Mouse (Mus musculus) hindlimb bud, embryonic 11.5 days (tissue): ENCODE data around the gene Gm11634.

Experiments
- DNase-seq: peaks from one replicate; pipeline ENCODE4 v3.0.0-alpha.2; 2012; ENCODE audit warnings: low read depth, low spot score; ENCODE audit errors: extremely low spot score

Gene Gm11634

GRCm38 (mm10) chr11:101568421-101568820, 30.6 kb downstream of the Gm11634 start:
- DNase-seq: no peak

GRCm38 (mm10) chr11:101562391-101562790, 36.7 kb downstream of the Gm11634 start:
- DNase-seq: no peak

- DNase-seq: no peak
Measured at GRCm38 (mm10) chr11:101556954-101557353, 42.1 kb downstream of the Gm11634 start.

GRCm38 (mm10) chr11:101556541-101556940, 42.5 kb downstream of the Gm11634 start:
- DNase-seq: no peak

- DNase-seq: no peak
Measured at GRCm38 (mm10) chr11:101553354-101553930, 45.6 kb downstream of the Gm11634 start.

- DNase-seq: peak; percentile 97
Measured at GRCm38 (mm10) chr11:101552476-101553300, 46.4 kb downstream of the Gm11634 start.

- peak; percentile 99 for DNase-seq
Measured at GRCm38 (mm10) chr11:101551751-101552475, 47.1 kb downstream of the Gm11634 start, which contains the start of the genes Brca1 and Nbr1. TSS of gene Brca1 (minus strand) at chr11:101551955. TSS of gene Nbr1 (plus strand) at chr11:101552149.

- DNase-seq: no peak
Measured at GRCm38 (mm10) chr11:101548526-101548925, 50.5 kb downstream of the Gm11634 start.

- no peak for DNase-seq
Measured at GRCm38 (mm10) chr11:101544132-101544531, 54.9 kb downstream of the Gm11634 start.
